ENCODE assay signal across 22 mouse cellular contexts in genomic region chr15:96724506-96724905, GRCm38 (mm10).
"Had no signal": no experiment of that assay in that cellular context is flagged by ENCODE, and none has a peak within 500 bp of the region (broad histone marks: within the 10 kb centered on the region; RNA-seq: fewer than 3 reads in every experiment).

No protein-coding gene starts in this region.

- H3K9me3 ChIP-seq: kidney, embryonic 15.5 days; limb, embryonic 12.5 days; limb, embryonic 15.5 days; neural tube, embryonic 13.5 days; stomach, embryonic 15.5 days had no signal

- H3K4me2 ChIP-seq: kidney, embryonic 15.5 days; limb, embryonic 12.5 days; limb, embryonic 15.5 days; liver, embryonic 11.5 days; lung, embryonic 14.5 days; neural tube, embryonic 13.5 days; stomach, embryonic 15.5 days had no signal

- DNase-seq: kidney, adult 8-10 months; kidney, postnatal 10 days; kidney, postnatal 36 days; layer of hippocampus, postnatal 36 days; left cerebral cortex, postnatal 4 days; liver, postnatal 0 days; lung, embryonic 14.5 days; retina, postnatal 1 day; right cerebral cortex, postnatal 25 days; spleen, adult 18-20 months; thymus, postnatal 25 days had no signal

- H3K27me3 ChIP-seq: kidney, embryonic 15.5 days; limb, embryonic 12.5 days; limb, embryonic 15.5 days; neural tube, embryonic 13.5 days; stomach, embryonic 15.5 days had no signal

- H3K4me3 ChIP-seq: kidney, embryonic 15.5 days; limb, embryonic 12.5 days; limb, embryonic 15.5 days; myocyte; neural tube, embryonic 13.5 days; stomach, embryonic 15.5 days had no signal

- H3K9ac ChIP-seq: kidney, embryonic 15.5 days; limb, embryonic 12.5 days; limb, embryonic 15.5 days; liver, embryonic 14.5 days; liver, postnatal 0 days; lung, embryonic 14.5 days; neural tube, embryonic 13.5 days; stomach, embryonic 15.5 days had no signal

- H3K36me3 ChIP-seq: kidney, embryonic 15.5 days; limb, embryonic 12.5 days; limb, embryonic 15.5 days; neural tube, embryonic 13.5 days; stomach, embryonic 15.5 days had no signal

- ATAC-seq: intestine, postnatal 0 days; liver, postnatal 0 days; lung, postnatal 0 days had no signal

- H3K27ac ChIP-seq: kidney, embryonic 15.5 days; limb, embryonic 12.5 days; limb, embryonic 15.5 days; liver, embryonic 14.5 days; macrophage; neural tube, embryonic 13.5 days; stomach, embryonic 15.5 days had no signal

- H3K4me1 ChIP-seq: neural tube, embryonic 13.5 days; stomach, embryonic 15.5 days had no signal
